Comparison of ENCODE assay signal across 13 mouse cellular contexts in the genomic region with DNA sequence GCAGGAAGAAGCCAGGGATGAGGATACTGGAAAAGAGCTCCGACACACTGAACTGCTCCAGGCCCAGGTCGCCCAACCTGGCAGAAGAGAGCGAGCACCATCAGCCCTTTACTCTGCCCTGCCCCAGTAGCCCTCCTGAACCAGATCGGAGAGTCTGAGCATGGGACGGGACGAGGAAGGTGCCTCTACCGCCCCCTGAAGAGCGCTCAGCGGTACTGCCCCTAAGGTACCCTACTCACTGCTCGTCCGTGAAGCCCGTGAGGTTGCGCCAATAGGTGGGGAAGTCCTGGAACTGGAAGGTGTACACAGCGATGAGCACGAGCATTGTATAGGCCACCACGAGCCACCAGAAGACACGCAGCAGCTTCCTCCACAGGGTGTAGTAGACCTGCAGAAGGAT. TPM values are rescaled to one million over a fixed set of nuclear protein-coding genes. Genes with fewer than 3 reads are reported as not detected.
A peak's percentile ranks its signal among the peaks of the same experiment; 100 is the strongest.
DNase-seq lines count a peak whose midpoint lies in the region; ATAC-seq and TF ChIP-seq lines count a peak whose summit lies in the region.
"Had no signal": no experiment of that assay in that cellular context is flagged by ENCODE, and none has a peak within 500 bp of the region (broad histone marks: within the 10 kb centered on the region; RNA-seq: fewer than 3 reads in every experiment).

No protein-coding gene starts in this region.

- no peaks in the 10 kb centered on the region for H3K9me3 ChIP-seq in limb, embryonic 15.5 days
- H3K9me3 ChIP-seq in limb, embryonic 10.5 days (replicated peaks) = no peaks in the 10 kb centered on the region
- no peaks in the 10 kb centered on the region for H3K9me3 ChIP-seq in G1E (replicated peaks)
- no peaks in the 10 kb centered on the region for H3K9me3 ChIP-seq in liver, embryonic 14.5 days (ENCODE audit: control insufficient read depth, low read length)
- H3K9me3 ChIP-seq: embryonic facial prominence, embryonic 10.5 days had no signal

- 0 out of 2 replicates have a peak overlapping the region, but pooled peaks have one; percentile 2 for H3K27ac ChIP-seq in limb, embryonic 15.5 days
- H3K27ac ChIP-seq in limb, embryonic 10.5 days = no peak overlapping the region
- H3K27ac ChIP-seq in liver, embryonic 14.5 days = no peak overlapping the region
- H3K27ac ChIP-seq: embryonic facial prominence, embryonic 10.5 days; hindbrain, embryonic 14.5 days had no signal

- no peak overlapping the region for H3K4me3 ChIP-seq in limb, embryonic 15.5 days
- no peak overlapping the region for H3K4me3 ChIP-seq in limb, embryonic 10.5 days
- no peak overlapping the region for H3K4me3 ChIP-seq in G1E (ENCODE audit: low read depth, low read length)
- no peak overlapping the region for H3K4me3 ChIP-seq in liver, embryonic 14.5 days (ENCODE audit: insufficient read depth in 1 of 2, low read depth in 2 of 2, low read length in 2 of 2)
- H3K4me3 ChIP-seq: embryonic facial prominence, embryonic 10.5 days had no signal

- WGBS in limb, embryonic 15.5 days = 71% methylated on average over 17 of the region's 17 CpGs
- WGBS in limb, embryonic 10.5 days = 75% methylated on average over 17 of the region's 17 CpGs
- 77% methylated on average over 17 of the region's 17 CpGs for WGBS in liver, embryonic 14.5 days (ENCODE audit: insufficient replicate concordance)

- peaks cover 87% of the 10 kb centered on the region for H3K36me3 ChIP-seq in limb, embryonic 15.5 days
- peaks cover 83% of the 10 kb centered on the region for H3K36me3 ChIP-seq in limb, embryonic 10.5 days
- peaks cover 99% of the 10 kb centered on the region for H3K36me3 ChIP-seq in G1E (replicated peaks)
- peaks cover 89% of the 10 kb centered on the region for H3K36me3 ChIP-seq in liver, embryonic 14.5 days (replicated peaks; ENCODE audit: control insufficient read depth, insufficient read depth, low read depth)

- no peak for ATAC-seq in CD4-positive, CD25-positive, alpha-beta regulatory T cell, adult 4 months
- ATAC-seq in limb, embryonic 15.5 days (ENCODE audit: insufficient number of reproducible peaks, low FRiP score, low TSS enrichment, low read depth) = no peak
- no peak for ATAC-seq in G1E (ENCODE audit: extremely low read depth, insufficient number of reproducible peaks, low FRiP score, poor library complexity, severe bottlenecking)
- ATAC-seq in liver, embryonic 14.5 days (ENCODE audit: insufficient read depth) = no peak

- H3K27me3 ChIP-seq in limb, embryonic 15.5 days = no peaks in the 10 kb centered on the region
- H3K27me3 ChIP-seq in limb, embryonic 10.5 days (ENCODE audit: low read depth, poor library complexity, severe bottlenecking) = no peaks in the 10 kb centered on the region
- H3K27me3 ChIP-seq in G1E (ENCODE audit: insufficient read depth, low read length) = no peaks in the 10 kb centered on the region; the same call in 1 of the 2 replicates
- no peaks in the 10 kb centered on the region for H3K27me3 ChIP-seq in liver, embryonic 14.5 days (ENCODE audit: control insufficient read depth, insufficient read depth, low read length)

- peak; percentile 53 for DNase-seq in CD4-positive, CD25-positive, alpha-beta regulatory T cell, adult 2 months (ENCODE audit: low read depth, low spot score)
- DNase-seq in limb, embryonic 10.5 days (ENCODE audit: low spot score) = no peak
- DNase-seq in G1E (ENCODE audit: low spot score) = no peak
- DNase-seq in liver, embryonic 14.5 days (ENCODE audit: low read depth in 3 of 3, low spot score in 3 of 3) = no peak
- DNase-seq in gastrocnemius, adult 18-20 months (ENCODE audit: low spot score) = no peak
- no peak for DNase-seq in right cerebral cortex, postnatal 4 days
- DNase-seq: adrenal gland, postnatal 36 days; right cerebral cortex, postnatal 25 days had no signal

- TF ChIP-seq EP300 in liver, embryonic 14.5 days (IDR thresholded peaks at IDR 0.05; ENCODE audit: low read depth) = no peak

- no peak overlapping the region for H3K4me2 ChIP-seq in limb, embryonic 15.5 days
- H3K4me2 ChIP-seq in liver, embryonic 14.5 days (ENCODE audit: low read depth) = no peak overlapping the region
- H3K4me2 ChIP-seq: hindbrain, embryonic 14.5 days had no signal

- H3K4me1 ChIP-seq in limb, embryonic 15.5 days = 0 out of 2 replicates have a peak, but pooled peaks cover under 1% of the 10 kb centered on the region
- peaks cover 8% of the 10 kb centered on the region for H3K4me1 ChIP-seq in limb, embryonic 10.5 days
- H3K4me1 ChIP-seq in G1E (ENCODE audit: insufficient read depth, low read depth, low read length) = peaks cover 33% of the 10 kb centered on the region
- H3K4me1 ChIP-seq in liver, embryonic 14.5 days (replicated peaks; ENCODE audit: control insufficient read depth in 2 of 2, insufficient read depth in 2 of 2, low read length in 1 of 2) = no peaks in the 10 kb centered on the region

- TF ChIP-seq CTCF in G1E (IDR thresholded peaks at IDR 0.05; ENCODE audit: low read depth, low read length) = peak; percentile 30; the same call in 1 of the 2 replicates
- peak; percentile 70 for TF ChIP-seq CTCF in liver, embryonic 14.5 days (IDR thresholded peaks at IDR 0.05; ENCODE audit: low read depth)

- H3K9ac ChIP-seq in limb, embryonic 15.5 days = no peak overlapping the region
- no peak overlapping the region for H3K9ac ChIP-seq in liver, embryonic 14.5 days (replicated peaks)
- H3K9ac ChIP-seq: hindbrain, embryonic 14.5 days had no signal

RNA-seq across cellular contexts. Expression of gene Ctu2, which starts 22.0 kb away (rescaled TPM):
- 10 to 100 TPM; 11.5 to 16.9 TPM for polyA plus RNA-seq in CD4-positive, CD25-positive, alpha-beta regulatory T cell, adult 4 months (2017; shearing (Covaris generic))
- 40.8 and 47.6 TPM in 2 replicates for polyA plus RNA-seq in limb, embryonic 15.5 days (2015; fragmentation: Nextera tagmentation; extraction: Ambion mirVana)
- 80.3 and 81.8 TPM in 2 replicates for polyA plus RNA-seq in limb, embryonic 10.5 days (2016; fragmentation: Nextera tagmentation; extraction: Ambion mirVana)
- 10.9 and 18.3 TPM in 2 replicates for total RNA-seq in G1E (2014; fragmentation: Nextera tagmentation)
- total RNA-seq in G1E (2017) = 8.8 and 10.9 TPM in 2 replicates
- 19.4 and 25.7 TPM in 2 replicates for polyA plus RNA-seq in G1E (2012)
- 7.2 and 11.7 TPM in 2 replicates for polyA plus RNA-seq in liver, embryonic 14.5 days (2012; rRNA removed)
- polyA plus RNA-seq in liver, embryonic 14.5 days (2014; fragmentation: Nextera tagmentation; extraction: Ambion mirVana) = 13.9 and 16.8 TPM in 2 replicates
- 1 to 10 TPM; 6.3 to 7.6 TPM for total RNA-seq in gastrocnemius, adult 18-20 months (2021)

RNA-seq across cellular contexts. Expression of gene Rnf166, which starts 22.0 kb away (rescaled TPM):
- polyA plus RNA-seq in CD4-positive, CD25-positive, alpha-beta regulatory T cell, adult 4 months (2017; shearing (Covaris generic)) = 10 to 100 TPM; 27.3 to 31.0 TPM
- polyA plus RNA-seq in limb, embryonic 15.5 days (2015; fragmentation: Nextera tagmentation; extraction: Ambion mirVana) = 49.4 and 51.0 TPM in 2 replicates
- 33.1 and 41.4 TPM in 2 replicates for polyA plus RNA-seq in limb, embryonic 10.5 days (2016; fragmentation: Nextera tagmentation; extraction: Ambion mirVana)
- total RNA-seq in G1E (2014; fragmentation: Nextera tagmentation) = 28.0 and 45.3 TPM in 2 replicates
- total RNA-seq in G1E (2017) = 18.6 and 29.4 TPM in 2 replicates
- polyA plus RNA-seq in G1E (2012) = 29.5 and 33.3 TPM in 2 replicates
- polyA plus RNA-seq in liver, embryonic 14.5 days (2012; rRNA removed) = 10.0 and 12.6 TPM in 2 replicates
- 8.7 and 9.3 TPM in 2 replicates for polyA plus RNA-seq in liver, embryonic 14.5 days (2014; fragmentation: Nextera tagmentation; extraction: Ambion mirVana)
- 10 to 100 TPM; 35.0 to 37.7 TPM for total RNA-seq in gastrocnemius, adult 18-20 months (2021)

RNA-seq across cellular contexts. Expression of gene Snai3, which starts 37.4 kb away (rescaled TPM):
- 1 to 10 TPM; 2.6 to 5.2 TPM for polyA plus RNA-seq in CD4-positive, CD25-positive, alpha-beta regulatory T cell, adult 4 months (2017; shearing (Covaris generic))
- 0.84 and 3.3 TPM in 2 replicates for polyA plus RNA-seq in limb, embryonic 15.5 days (2015; fragmentation: Nextera tagmentation; extraction: Ambion mirVana)
- polyA plus RNA-seq in limb, embryonic 10.5 days (2016; fragmentation: Nextera tagmentation; extraction: Ambion mirVana) = not detected in 2 replicates
- not detected in 2 replicates for total RNA-seq in G1E (2014; fragmentation: Nextera tagmentation)
- not detected in 2 replicates for total RNA-seq in G1E (2017)
- not detected in 2 replicates for polyA plus RNA-seq in G1E (2012)
- polyA plus RNA-seq in liver, embryonic 14.5 days (2012; rRNA removed) = 0.16 and 0.23 TPM in 2 replicates
- polyA plus RNA-seq in liver, embryonic 14.5 days (2014; fragmentation: Nextera tagmentation; extraction: Ambion mirVana) = 0.30 and 0.41 TPM in 2 replicates
- 10 to 100 TPM in 1 of 2 experiments, 1 to 10 TPM in 1; 5.7 to 14.7 TPM for total RNA-seq in gastrocnemius, adult 18-20 months (2021)
- total RNA-seq: adrenal gland, postnatal 36 days; left cerebral cortex, postnatal 14 days had no signal
- polyA plus RNA-seq: hindbrain, embryonic 14.5 days had no signal

RNA-seq across cellular contexts. Expression of gene Piezo1, which starts 53.2 kb away (rescaled TPM):
- 10 to 100 TPM; 15.3 to 22.7 TPM for polyA plus RNA-seq in CD4-positive, CD25-positive, alpha-beta regulatory T cell, adult 4 months (2017; shearing (Covaris generic))
- polyA plus RNA-seq in limb, embryonic 15.5 days (2015; fragmentation: Nextera tagmentation; extraction: Ambion mirVana) = 17.5 and 23.3 TPM in 2 replicates
- polyA plus RNA-seq in limb, embryonic 10.5 days (2016; fragmentation: Nextera tagmentation; extraction: Ambion mirVana) = 10.7 and 11.8 TPM in 2 replicates
- total RNA-seq in G1E (2014; fragmentation: Nextera tagmentation) (77.0 and 95.3 TPM in 2 replicates), G1E (2017) (24.9 and 26.0 TPM in 2 replicates)
- 69.6 and 79.4 TPM in 2 replicates for polyA plus RNA-seq in G1E (2012)
- polyA plus RNA-seq in liver, embryonic 14.5 days (2012; rRNA removed) = 49.5 and 60.9 TPM in 2 replicates
- polyA plus RNA-seq in liver, embryonic 14.5 days (2014; fragmentation: Nextera tagmentation; extraction: Ambion mirVana) = 12.6 and 15.4 TPM in 2 replicates
- total RNA-seq in gastrocnemius, adult 18-20 months (2021) = 10 to 100 TPM; 11.5 to 13.2 TPM

RNA-seq across cellular contexts. Expression of gene Mvd, which starts 54.7 kb away (rescaled TPM):
- polyA plus RNA-seq in CD4-positive, CD25-positive, alpha-beta regulatory T cell, adult 4 months (2017; shearing (Covaris generic)) = 10 to 100 TPM; 12.6 to 20.0 TPM
- 36.8 and 37.3 TPM in 2 replicates for polyA plus RNA-seq in limb, embryonic 15.5 days (2015; fragmentation: Nextera tagmentation; extraction: Ambion mirVana)
- 64.6 and 64.9 TPM in 2 replicates for polyA plus RNA-seq in limb, embryonic 10.5 days (2016; fragmentation: Nextera tagmentation; extraction: Ambion mirVana)
- total RNA-seq in G1E (2014; fragmentation: Nextera tagmentation) (3.1 and 4.5 TPM in 2 replicates), G1E (2017) (33.3 and 38.6 TPM in 2 replicates)
- 25.8 and 26.4 TPM in 2 replicates for polyA plus RNA-seq in G1E (2012)
- polyA plus RNA-seq in liver, embryonic 14.5 days (2012; rRNA removed) = 21.6 and 23.3 TPM in 2 replicates
- 15.3 and 17.2 TPM in 2 replicates for polyA plus RNA-seq in liver, embryonic 14.5 days (2014; fragmentation: Nextera tagmentation; extraction: Ambion mirVana)
- total RNA-seq in gastrocnemius, adult 18-20 months (2021) = 1 to 10 TPM; 3.9 to 5.6 TPM
